Mouse (Mus musculus) liver, adult 2 months (tissue): ENCODE measurements around the gene Il17re.
A peak's percentile ranks its signal among the peaks of the same experiment; 100 is the strongest.

Experiments used
- CTCF ChIP-seq: fragments of 200-500 bp; IDR thresholded peaks from 2 replicates; pipeline ENCODE4 v1.5.1; 2011; ENCODE audit warnings: low read depth, low read length, control low read depth
- POLR2A ChIP-seq: fragments of 200-500 bp; IDR thresholded peaks from 2 replicates; pipeline ENCODE4 v1.6.1; 2011; ENCODE audit warnings: low read length, control low read depth; ENCODE audit not compliant: insufficient read depth; ENCODE audit errors: extremely low read depth

DNA sequence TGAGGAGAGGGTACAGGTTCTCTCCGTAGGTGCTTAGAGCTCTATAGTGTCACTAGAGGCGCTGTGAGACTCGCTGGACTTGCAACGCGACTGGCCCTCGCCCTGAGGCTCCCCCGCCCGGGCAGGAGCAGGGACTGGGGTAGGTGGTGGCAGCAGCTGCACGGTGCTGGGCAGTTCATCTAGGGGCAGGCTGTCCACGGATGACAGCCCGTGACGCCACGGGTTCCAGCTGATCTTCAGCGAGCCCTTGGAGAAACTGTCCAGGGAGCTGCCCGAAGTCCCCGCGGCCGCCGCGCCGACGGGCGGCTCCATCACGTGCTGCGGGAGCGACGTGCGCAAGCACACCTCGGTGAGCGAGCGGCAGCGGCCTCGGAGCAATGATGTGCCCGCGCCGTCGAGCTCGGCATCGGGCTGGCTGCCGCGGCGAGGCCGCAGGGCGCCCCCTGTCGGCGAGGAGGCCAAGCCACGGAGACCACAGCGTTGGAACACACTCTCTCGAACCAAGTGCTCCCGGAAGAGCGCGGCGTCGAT lies 36.0 kb downstream of the Il17re start:
- peak; percentile 30; the same call in 1 of the 2 replicates for TF ChIP-seq POLR2A
- TF ChIP-seq CTCF = peak; percentile 89
